Mouse (Mus musculus) lung, postnatal 36 days (tissue): Measurements from ENCODE around the gene Ptdss2.
A peak's percentile ranks its signal among the peaks of the same experiment; 100 is the strongest.

ENCODE experiments used
- DNase-seq: peaks from one replicate; pipeline ENCODE4 v3.0.0; 2022; ENCODE audit warnings: mixed read lengths

Ptdss2 gene

DNA sequence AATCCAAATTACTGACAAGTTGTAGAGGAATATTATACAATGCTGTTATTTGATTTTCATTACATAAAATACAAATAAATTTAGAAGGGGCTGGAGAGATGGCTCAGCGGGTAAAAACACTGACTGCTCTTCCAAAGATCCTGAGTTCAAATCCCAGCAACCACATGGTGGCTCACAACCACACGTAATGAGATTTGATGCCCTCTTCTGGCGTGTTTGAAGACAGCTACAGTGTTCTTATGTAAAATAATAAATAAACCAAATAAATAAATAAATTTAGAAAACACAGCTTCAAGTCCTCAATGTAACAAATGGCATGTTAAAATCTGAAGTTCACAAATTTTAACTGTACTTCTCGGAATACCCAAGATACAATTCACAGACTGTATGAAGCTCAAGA, 52.9 kb downstream of the Ptdss2 start:
- DNase-seq, result no peak

DNA sequence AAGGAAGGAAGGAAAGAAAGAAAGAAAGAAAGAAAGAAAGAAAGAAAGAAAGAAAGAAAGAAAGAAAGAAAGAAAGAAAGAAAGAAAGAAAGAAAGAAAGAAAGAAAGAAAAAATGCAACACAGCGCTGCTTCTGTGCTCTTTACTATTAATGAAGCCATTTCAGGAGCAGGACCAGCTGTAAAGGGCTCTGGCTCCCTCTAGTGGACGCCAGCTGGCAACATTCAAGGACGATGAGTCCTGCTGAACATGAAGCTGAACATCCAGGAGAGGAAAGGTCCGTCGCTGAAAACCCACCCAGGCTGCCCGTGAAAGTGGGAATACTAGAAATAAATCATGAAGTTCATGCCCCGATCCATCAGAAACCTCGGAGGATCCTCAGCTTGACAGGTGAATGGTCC, 54.0 kb downstream of the Ptdss2 start:
- peak; percentile 96 for DNase-seq

DNA sequence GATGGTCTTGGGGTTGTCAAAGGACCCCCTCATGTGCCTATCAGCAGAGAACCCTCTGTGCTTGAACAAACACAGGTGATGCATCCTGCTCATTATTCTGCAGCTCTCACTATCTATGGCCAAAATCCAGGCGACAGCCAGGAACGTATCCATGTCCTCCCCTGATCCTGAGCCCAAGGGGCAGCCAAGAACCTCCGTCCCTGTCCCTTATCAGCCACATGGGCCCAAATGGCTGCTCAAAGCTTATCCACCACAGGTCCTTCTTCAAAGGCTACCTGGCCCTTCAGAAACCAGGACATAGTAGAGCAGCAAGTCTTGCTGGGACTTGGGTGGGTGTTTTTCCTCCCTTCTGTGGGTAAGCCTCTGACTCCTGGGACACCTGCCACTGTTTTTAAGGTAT, 66.0 kb downstream of the Ptdss2 start:
- no peak for DNase-seq

DNA sequence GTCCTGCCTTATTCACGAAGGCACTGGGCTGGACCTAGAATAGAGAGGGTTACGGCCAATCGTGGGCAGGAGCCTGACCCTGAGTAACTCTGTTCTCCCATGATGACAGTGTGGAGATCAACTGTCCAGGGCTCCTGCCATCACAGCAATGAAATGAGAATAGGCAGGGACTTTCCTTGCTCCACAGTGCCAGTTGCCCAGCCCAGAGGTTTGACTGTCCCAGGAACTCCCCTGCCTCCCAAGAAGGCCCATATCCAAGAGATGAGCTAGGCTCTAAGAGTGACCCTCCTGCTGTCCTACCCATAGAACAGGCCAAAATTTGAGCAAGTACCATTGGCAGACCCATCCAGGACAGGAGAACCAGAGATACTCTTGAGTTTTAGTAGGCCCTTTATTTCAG, 66.6 kb downstream of the Ptdss2 start:
- DNase-seq, result no peak

DNA sequence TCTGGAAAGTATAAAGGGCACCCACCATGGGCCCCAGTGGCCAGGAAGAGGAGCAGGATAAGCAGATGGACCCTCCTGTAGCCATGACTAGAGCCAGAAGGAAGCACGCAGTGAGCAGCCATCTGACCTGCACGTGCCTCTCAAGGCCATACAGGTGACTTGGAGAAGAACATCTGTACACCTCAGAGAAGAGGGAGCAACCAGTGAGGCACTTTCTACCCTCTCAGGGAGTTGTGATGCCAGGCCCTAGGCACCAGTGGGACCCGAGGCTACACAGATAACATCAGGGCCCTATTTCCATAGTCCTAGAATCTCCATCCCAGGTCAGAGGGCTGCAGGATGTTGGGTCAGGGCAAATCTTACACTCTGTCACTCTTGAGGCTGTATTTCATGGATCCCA, 68.0 kb downstream of the Ptdss2 start:
- no peak for DNase-seq

DNA sequence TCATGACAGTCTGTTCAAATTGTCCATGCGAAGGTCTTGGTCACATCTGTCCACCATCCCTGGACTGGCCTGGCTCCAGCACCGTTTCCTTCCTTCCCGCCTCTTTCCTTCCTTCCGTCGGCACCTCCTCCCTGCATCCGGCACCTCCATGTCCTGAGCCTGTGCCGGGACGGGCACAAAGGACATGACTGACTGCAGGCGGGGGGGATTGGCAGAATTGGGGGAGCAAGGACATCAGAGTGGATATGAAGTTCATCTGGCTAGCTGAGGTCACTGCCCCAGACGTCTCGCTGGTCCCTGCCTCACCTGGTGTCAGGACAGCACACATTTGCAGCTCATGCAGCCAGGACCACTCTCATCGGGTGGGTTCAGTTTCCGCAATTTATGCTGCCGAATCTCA, 68.9 kb downstream of the Ptdss2 start:
- DNase-seq, result peak; percentile 36

DNA sequence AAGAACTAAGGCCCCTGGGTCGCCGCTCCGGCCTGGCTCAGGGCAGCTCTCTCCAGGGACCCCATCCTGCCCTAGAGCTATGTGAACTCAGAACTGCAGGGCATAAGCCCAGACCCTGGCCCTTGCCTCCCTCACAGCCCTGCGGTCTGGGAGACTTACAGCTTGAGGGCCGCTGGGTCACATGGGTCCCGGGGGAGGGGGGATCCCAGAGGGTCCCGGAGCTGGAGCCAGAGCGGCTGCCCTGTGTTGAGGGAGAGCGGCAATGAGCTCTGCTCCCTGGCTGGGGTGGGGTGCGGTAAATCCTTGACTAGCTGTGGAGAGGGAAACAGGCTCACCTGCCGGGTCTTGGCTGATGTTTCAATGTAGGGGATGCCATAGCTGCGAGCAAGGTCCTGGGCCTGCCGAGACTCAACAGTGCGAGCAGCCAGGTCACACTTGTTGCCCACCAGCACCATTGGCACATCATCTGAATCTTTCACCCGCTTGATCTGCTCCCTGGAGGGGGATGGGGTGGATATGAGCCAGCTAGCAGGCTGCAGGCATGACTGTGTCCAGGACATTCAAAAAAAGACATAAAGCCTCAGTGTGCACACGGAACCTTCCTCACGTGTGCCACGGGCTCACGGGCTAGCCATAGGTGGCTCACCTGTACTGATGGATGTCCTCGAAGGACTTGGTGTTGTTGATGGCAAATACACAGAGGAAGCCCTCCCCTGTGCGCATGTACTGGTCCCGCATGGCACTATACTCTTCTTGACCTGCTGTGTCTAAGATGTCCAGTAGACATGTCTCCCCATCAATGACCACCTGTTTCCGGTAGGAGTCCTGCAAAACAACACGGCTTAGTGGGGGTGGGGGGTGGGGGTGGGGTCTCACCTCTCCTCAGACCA, 69.9 kb downstream of the Ptdss2 start:
- DNase-seq, result no peak

DNA sequence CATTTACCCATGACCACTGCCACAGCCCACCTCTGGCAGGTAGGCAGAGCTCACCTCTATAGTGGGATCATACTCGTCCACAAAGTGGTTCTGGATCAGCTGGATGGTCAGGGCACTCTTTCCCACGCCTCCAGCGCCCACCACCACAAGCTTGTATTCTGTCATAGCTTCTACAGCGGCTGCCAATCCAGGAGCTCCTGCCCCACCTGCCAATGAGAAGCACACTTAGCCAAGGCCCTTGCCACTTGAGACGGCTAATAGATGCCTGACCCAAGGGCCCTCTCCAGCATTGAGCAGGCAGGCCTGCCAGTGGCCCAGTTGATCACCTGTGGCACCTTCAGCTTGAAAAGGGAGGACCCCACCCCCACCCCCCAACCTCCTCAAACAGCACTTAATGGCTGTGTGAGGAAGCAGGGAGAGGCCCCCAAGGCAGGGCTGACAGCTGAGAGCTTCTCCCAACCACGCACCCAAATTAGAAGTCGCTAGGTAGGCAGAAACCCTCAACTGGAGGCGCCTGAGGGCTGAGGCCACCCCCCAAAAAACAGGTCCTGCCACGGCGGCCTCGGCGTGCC, 70.7 kb downstream of the Ptdss2 start:
- peak; percentile 82 for DNase-seq

DNA sequence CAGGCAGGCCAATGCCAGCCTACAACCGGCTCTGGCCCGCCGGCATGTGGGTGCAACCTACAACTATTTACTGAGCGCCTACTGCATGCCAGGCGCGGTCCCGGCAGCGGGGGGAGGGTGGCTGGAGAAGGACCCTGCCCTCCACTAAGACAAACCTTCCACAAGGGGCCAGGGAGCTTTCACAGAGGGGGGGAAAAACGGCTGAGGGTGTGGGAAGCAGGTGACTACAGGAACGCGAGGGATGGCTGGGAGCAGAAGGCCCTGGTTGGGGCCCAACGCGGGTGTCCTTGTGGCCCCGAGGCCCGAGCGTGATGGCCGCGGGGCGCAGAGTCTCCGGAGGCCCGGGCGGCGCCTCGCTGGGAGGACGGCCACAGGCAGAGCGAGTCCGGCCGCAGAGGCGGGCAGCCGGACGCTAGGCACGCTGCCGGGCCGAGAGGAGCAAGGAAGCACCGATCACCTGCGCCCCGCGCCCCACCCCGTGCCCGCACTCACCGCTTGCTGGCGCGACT, 71.2 kb downstream of the Ptdss2 start:
- DNase-seq, result peak; percentile 42

DNA sequence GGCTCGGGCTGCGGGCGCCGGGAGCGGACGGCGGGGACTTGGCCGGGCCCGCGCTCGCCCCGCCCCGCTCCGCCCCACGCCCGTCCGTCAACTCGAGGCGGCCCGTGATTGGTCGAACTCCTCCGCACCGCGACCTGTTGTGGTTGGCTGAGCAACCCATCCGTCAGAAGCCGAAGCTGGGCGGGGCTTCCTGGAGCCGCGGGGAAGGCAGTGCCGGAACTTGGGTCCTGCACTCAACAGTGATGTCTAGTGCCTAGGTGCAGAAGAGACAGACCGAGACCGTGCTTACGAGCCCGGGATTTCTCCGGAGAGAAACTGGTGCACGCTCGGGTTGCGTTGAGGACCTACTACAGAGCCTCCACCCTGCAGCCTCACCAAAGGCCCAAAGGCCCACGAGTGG, 71.8 kb downstream of the Ptdss2 start, which contains the start of the genes Hras and Lrrc56:
Gene Hras (minus strand): TSS at position 58 of the 400 bp plus-strand sequence.
Gene Lrrc56 (plus strand): TSS at position 210 of the 400 bp plus-strand sequence.
- DNase-seq, result peak; percentile 98

DNA sequence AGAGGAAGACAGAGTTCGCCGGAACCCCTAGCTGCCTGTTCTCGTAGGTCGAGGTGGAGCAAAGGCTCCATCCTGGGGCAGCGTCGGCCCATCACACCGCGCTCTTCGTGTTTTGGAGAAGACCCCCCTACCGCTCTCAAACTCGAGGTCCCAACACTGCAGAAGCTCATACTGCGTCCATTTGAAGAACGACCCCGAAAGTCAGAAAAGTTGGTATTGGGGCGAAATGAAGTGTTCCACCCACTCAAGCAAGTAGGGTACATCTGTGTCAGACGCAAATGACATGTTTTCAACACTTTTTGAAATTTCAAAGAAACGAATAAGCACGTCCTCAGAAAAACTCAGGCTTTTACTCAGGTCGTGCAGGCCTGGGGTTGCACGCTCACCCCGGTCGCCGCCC, 72.2 kb downstream of the Ptdss2 start:
- no peak for DNase-seq

DNA sequence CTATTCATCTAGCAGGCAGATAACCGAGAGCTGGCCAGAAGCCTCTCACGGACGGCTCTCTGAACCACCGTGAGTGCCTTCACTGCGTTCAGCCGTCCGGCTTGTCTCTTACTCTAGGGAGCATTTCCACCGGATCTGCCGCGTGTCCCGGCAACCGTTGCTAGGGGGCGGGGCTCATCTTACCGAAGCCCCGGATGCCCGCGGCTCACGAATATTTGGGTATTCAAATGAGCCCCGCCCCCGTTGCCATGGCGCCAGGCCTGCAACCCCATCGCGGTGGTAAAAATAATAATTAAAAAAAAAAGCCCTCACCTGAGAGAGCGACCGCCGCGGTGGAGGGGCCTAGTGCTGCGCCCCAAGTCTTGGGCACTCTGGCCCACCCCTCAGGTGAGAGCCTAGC, 72.6 kb downstream of the Ptdss2 start:
- peak; percentile 95 for DNase-seq

DNA sequence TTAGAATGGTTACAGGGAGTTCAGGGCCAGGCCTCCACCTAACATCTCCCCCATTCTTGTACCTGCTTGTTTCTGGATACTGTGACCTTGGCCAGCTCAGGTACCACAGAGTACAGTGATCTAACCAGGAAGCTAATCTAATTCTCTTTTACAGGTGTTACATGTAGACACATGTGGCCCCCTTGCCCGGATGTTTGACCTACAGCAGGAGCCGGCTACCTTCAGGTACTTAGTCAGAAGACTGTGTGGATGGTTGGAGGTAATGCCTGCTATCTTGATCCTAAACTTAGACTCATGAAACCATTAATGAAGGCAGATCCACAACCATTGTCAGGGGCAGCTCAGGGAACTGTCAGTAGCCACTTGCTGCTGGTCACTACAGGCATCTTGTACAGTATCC, 73.6 kb downstream of the Ptdss2 start:
- DNase-seq, result no peak

DNA sequence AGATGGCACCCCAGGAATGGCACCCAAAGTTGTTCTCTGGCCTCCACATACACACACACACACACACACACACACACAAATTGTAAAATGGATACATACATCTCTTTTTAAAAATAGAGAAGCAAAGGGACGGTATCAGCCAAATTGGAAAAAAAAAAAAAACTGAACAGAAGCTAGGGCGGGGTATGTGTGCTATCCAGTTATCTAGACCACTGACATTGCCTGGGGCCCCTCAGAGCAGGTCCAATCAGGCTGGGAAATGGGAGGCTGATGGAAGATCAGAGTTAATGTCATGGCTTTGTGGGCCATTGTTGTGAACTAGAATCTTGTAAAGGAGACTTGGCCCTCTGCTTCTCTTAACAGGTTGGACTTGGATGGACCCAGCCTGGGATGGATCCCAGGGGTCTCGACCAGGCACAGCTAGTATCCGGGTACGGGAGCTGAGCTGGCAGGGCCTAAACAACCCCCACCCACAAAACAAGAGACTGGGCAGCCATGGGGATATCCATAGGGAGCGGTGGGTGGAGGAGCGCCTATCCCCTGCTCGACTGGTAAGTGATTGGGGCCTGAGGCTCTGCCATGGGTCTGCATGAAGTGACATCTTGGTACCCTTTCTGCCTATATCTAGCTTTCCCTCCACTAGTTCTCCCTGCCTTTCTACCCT, 74.6 kb downstream of the Ptdss2 start:
- no peak for DNase-seq

DNA sequence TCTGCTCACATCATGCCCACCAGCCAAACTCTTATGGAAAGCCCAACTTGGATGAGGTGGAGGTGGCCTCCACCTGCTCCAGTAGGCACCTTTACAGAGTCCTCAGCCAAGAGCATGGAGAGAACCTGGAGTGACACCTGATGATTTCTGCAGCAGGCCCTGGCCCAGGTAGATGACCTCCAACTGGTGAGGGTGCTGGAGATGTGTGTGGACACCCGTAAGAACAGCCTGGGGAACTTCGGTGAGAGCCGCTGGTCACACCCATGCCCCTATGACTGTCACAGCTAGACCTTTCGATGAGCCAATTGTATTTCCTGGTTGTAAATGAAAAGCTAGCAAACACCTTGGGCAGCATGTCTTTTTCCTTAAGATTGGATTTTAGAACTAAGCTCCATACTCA, 75.9 kb downstream of the Ptdss2 start:
- DNase-seq, result no peak

DNA sequence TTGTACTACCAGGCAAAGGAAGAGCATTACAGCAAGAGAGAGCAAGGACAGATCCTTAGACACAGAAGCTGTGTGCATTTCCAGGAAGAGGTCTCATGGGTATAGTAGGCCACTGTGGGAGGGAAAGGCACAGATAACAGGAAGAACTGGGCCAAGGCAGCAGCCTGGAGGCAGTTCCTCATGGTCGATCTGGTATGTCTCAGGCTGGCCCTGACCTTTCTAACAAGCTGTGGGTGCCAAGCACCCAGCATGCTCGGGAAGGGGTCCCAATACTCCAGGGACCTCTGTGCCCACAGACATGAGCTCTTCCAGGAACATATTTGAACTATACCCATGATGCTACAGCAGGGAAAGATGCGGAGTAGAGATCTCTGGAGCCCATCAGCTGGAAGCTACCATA, 82.4 kb downstream of the Ptdss2 start:
- DNase-seq, result no peak

DNA sequence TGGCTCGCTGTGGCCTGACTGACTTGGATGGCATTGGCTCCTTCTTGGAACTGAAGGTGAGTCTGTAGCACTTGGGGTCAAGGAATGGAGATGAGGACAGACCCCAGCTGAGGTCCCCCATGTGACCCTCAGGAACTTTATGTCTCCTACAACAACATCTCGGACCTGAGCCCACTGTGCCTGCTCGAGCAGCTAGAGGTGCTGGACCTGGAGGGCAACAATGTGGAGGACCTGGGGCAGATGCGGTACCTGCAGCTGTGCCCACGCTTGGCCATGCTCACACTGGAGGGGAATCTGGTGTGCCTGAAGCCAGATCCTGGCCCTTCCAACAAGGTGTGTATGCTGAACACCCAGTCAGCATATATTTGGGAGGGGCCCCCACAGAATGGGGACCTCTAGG, 83.3 kb downstream of the Ptdss2 start:
- no peak for DNase-seq

DNA sequence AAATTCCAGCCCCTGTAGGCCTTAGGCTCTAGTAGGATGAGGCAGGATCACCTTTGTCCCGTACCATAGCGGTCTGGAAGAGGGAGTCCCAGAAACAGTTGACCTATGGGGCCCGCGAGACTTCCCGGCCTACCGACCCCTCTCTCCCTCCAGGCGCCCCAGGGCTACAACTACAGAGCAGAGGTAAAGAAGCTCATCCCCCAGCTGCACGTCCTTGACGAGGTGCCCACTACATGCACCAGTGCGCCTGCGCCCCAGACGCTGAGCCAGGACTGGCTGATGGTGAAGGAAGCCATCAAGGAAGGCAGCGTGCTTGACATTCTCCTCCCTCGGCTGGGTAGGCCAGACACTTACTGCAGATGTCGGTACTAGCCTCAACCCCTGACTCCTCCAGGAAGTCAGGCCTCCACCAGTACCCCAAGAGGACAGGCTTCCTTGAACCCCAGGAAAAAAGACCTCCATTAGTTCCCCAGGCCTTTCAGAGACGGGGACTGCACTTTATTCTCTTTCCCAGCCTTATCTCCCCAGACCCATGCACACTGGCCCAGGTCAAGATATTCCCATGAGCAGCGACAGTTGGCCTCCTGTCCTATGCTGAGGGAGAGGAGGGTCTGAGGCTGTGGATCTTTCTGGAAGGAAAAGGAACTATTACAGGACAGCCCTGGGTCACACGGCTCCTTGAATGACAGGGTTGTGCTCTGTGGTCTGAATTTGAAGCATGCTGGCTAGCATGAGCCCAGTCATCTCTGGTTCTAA, 84.2 kb downstream of the Ptdss2 start:
- DNase-seq, result no peak
